Mouse (Mus musculus): Measurements from ENCODE around the gene Slc35b3.

DNA sequence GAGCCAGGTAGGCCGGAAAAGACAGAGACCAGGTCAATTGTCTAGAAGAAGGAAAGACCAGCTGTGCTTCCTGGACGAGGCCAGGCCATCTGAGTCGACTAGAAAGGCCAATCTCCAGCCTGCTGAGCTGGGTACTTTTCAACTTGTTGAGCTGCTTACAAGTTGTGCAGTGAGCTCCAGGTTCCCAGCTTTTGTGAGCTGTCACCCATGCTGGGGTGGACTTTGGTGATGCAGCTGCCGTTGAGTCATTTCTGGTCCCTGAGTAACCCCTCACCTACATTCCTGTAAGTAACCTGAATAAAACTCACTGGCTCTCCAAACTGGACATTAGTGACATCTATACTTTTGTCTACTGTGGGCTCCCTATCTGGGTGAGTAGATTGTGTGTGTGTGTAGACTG, 10.4 kb upstream of the Slc35b3 start:
- TF ChIP-seq EP300 (IDR thresholded peaks at IDR 0.05; ENCODE audit: low read depth) (no peak), CTCF (IDR thresholded peaks at IDR 0.05; ENCODE audit: low read depth) (no peak)

All from liver, postnatal 0 days (tissue).